19 mouse cellular contexts compared by ENCODE assay signal in genomic region chr4:89366581-89367141, GRCm38 (mm10). TPM values are rescaled to one million over a fixed set of nuclear protein-coding genes. Genes with fewer than 3 reads are reported as not detected.
DNase-seq lines count a peak whose midpoint lies in the region; ATAC-seq and TF ChIP-seq lines count a peak whose summit lies in the region.
"Had no signal": no experiment of that assay in that cellular context is flagged by ENCODE, and none has a peak within 500 bp of the region (broad histone marks: within the 10 kb centered on the region; RNA-seq: fewer than 3 reads in every experiment).

No protein-coding gene starts in this region.

- H3K27ac ChIP-seq in heart, embryonic 11.5 days (ENCODE audit: low read depth, low read length), result no peak overlapping the region
- no peak overlapping the region for H3K27ac ChIP-seq in heart, adult 2 months
- H3K27ac ChIP-seq in liver, embryonic 13.5 days, result no peak overlapping the region
- H3K27ac ChIP-seq in forebrain, embryonic 15.5 days (replicated peaks), result no peak overlapping the region
- H3K27ac ChIP-seq: embryonic facial prominence, embryonic 15.5 days; forebrain, embryonic 10.5 days; limb, embryonic 15.5 days; midbrain, embryonic 13.5 days had no signal

- H3K9me3 ChIP-seq in heart, embryonic 11.5 days (replicated peaks; ENCODE audit: control insufficient read depth, low read length), result no peaks in the 10 kb centered on the region
- H3K9me3 ChIP-seq in G1E (replicated peaks), result peaks cover 30% of the 10 kb centered on the region
- H3K9me3 ChIP-seq in liver, embryonic 13.5 days (replicated peaks), result no peaks in the 10 kb centered on the region
- H3K9me3 ChIP-seq in forebrain, embryonic 15.5 days, result no peaks in the 10 kb centered on the region
- H3K9me3 ChIP-seq: embryonic facial prominence, embryonic 15.5 days; forebrain, embryonic 10.5 days; limb, embryonic 15.5 days; midbrain, embryonic 13.5 days had no signal

- no peak overlapping the region for H3K9ac ChIP-seq in heart, embryonic 11.5 days (ENCODE audit: low read depth, low read length)
- H3K9ac ChIP-seq in heart, adult 2 months (ENCODE audit: low read depth, low read length), result no peak overlapping the region
- no peak overlapping the region for H3K9ac ChIP-seq in liver, embryonic 13.5 days
- no peak overlapping the region for H3K9ac ChIP-seq in forebrain, embryonic 15.5 days (replicated peaks)
- H3K9ac ChIP-seq: embryonic facial prominence, embryonic 15.5 days; limb, embryonic 15.5 days; midbrain, embryonic 13.5 days had no signal

- no peak for TF ChIP-seq POLR2A in heart, adult 2 months (IDR thresholded peaks at IDR 0.05; ENCODE audit: insufficient read depth, low read depth, low read length)

- TF ChIP-seq CTCF in heart, adult 2 months (IDR thresholded peaks at IDR 0.05), result no peak
- no peak for TF ChIP-seq CTCF in G1E (IDR thresholded peaks at IDR 0.05; ENCODE audit: low read depth, low read length)

- H3K4me2 ChIP-seq in heart, embryonic 11.5 days, result peak overlapping the region; percentile 34; the same call in 1 of the 2 replicates
- no peak overlapping the region for H3K4me2 ChIP-seq in liver, embryonic 13.5 days
- no peak overlapping the region for H3K4me2 ChIP-seq in forebrain, embryonic 15.5 days (replicated peaks)
- H3K4me2 ChIP-seq: embryonic facial prominence, embryonic 15.5 days; limb, embryonic 15.5 days; midbrain, embryonic 13.5 days had no signal

- 19% methylated on average over 10 of the region's 10 CpGs for WGBS in heart, embryonic 11.5 days (ENCODE audit: insufficient replicate concordance)
- WGBS in heart, adult 2 months, result 27% methylated on average over 10 of the region's 10 CpGs
- WGBS in liver, embryonic 13.5 days (ENCODE audit: insufficient replicate concordance), result 30% methylated on average over 10 of the region's 10 CpGs
- 52% methylated on average over 10 of the region's 10 CpGs for WGBS in forebrain, embryonic 15.5 days

- peaks cover 7% of the 10 kb centered on the region; the same call in 1 of the 2 replicates for H3K4me1 ChIP-seq in heart, embryonic 11.5 days (ENCODE audit: control insufficient read depth, insufficient read depth, low read length)
- H3K4me1 ChIP-seq in heart, adult 2 months (ENCODE audit: control insufficient read depth, insufficient read depth, low read length), result no peaks in the 10 kb centered on the region; the same call in 1 of the 2 replicates
- H3K4me1 ChIP-seq in G1E (ENCODE audit: insufficient read depth, low read depth, low read length), result no peaks in the 10 kb centered on the region
- peaks cover 3% of the 10 kb centered on the region; the same call in 1 of the 2 replicates for H3K4me1 ChIP-seq in liver, embryonic 13.5 days (replicated peaks)
- H3K4me1 ChIP-seq in forebrain, embryonic 15.5 days, result no peaks in the 10 kb centered on the region
- H3K4me1 ChIP-seq: embryonic facial prominence, embryonic 15.5 days; forebrain, embryonic 10.5 days; limb, embryonic 15.5 days; midbrain, embryonic 13.5 days had no signal

- H3K79me2 ChIP-seq in heart, adult 2 months (replicated peaks; ENCODE audit: control insufficient read depth, insufficient read depth, low read length), result no peaks in the 10 kb centered on the region

- no peaks in the 10 kb centered on the region for H3K27me3 ChIP-seq in heart, embryonic 11.5 days (ENCODE audit: control insufficient read depth, insufficient read depth, low read length)
- no peaks in the 10 kb centered on the region for H3K27me3 ChIP-seq in heart, adult 2 months (ENCODE audit: control insufficient read depth, insufficient read depth, low read length)
- no peaks in the 10 kb centered on the region for H3K27me3 ChIP-seq in G1E (ENCODE audit: insufficient read depth, low read length)
- peaks cover 11% of the 10 kb centered on the region; the same call in 1 of the 2 replicates for H3K27me3 ChIP-seq in liver, embryonic 13.5 days
- H3K27me3 ChIP-seq in forebrain, embryonic 15.5 days, result no peaks in the 10 kb centered on the region
- H3K27me3 ChIP-seq: embryonic facial prominence, embryonic 15.5 days; limb, embryonic 15.5 days; midbrain, embryonic 13.5 days had no signal

- intact Hi-C loops in heart, adult 2 months (cut with DNase I), result no loop called here
- intact Hi-C loops in left cerebral cortex, postnatal 4 days (cut with DNase I), result no loop called here
- intact Hi-C loops in left cerebral cortex, postnatal 36 days (cut with DNase I), result no loop called here

- H3K4me3 ChIP-seq in heart, embryonic 11.5 days (ENCODE audit: low read depth, low read length), result no peak overlapping the region
- H3K4me3 ChIP-seq in heart, adult 2 months, result no peak overlapping the region
- no peak overlapping the region for H3K4me3 ChIP-seq in G1E (ENCODE audit: low read depth, low read length)
- no peak overlapping the region for H3K4me3 ChIP-seq in liver, embryonic 13.5 days (replicated peaks)
- no peak overlapping the region for H3K4me3 ChIP-seq in forebrain, embryonic 15.5 days
- H3K4me3 ChIP-seq: embryonic facial prominence, embryonic 15.5 days; forebrain, embryonic 10.5 days; limb, embryonic 15.5 days; midbrain, embryonic 13.5 days had no signal

- H3K36me3 ChIP-seq in heart, embryonic 11.5 days (ENCODE audit: control insufficient read depth, insufficient read depth, low read length), result no peaks in the 10 kb centered on the region
- no peaks in the 10 kb centered on the region for H3K36me3 ChIP-seq in heart, adult 2 months (ENCODE audit: control insufficient read depth, insufficient read depth, low read length)
- no peaks in the 10 kb centered on the region for H3K36me3 ChIP-seq in G1E (replicated peaks)
- H3K36me3 ChIP-seq in liver, embryonic 13.5 days, result no peaks in the 10 kb centered on the region
- no peaks in the 10 kb centered on the region for H3K36me3 ChIP-seq in forebrain, embryonic 15.5 days
- H3K36me3 ChIP-seq: embryonic facial prominence, embryonic 15.5 days; forebrain, embryonic 10.5 days; limb, embryonic 15.5 days; midbrain, embryonic 13.5 days had no signal

- TF ChIP-seq EP300 in heart, adult 2 months (IDR thresholded peaks at IDR 0.05; ENCODE audit: insufficient read depth, low read depth, low read length), result no peak

- no peak for DNase-seq in heart, adult 2 months
- peak; percentile 28 for DNase-seq in left cerebral cortex, postnatal 4 days
- no peak for DNase-seq in left cerebral cortex, postnatal 36 days (ENCODE audit: low spot score in 2 of 2)
- DNase-seq in G1E (ENCODE audit: low spot score), result no peak
- DNase-seq in liver, embryonic 13.5 days, result no peak
- no peak for DNase-seq in urinary bladder, postnatal 4 days (ENCODE audit: low spot score in 2 of 2)
- DNase-seq: cerebellum, adult 9-10 months; kidney, adult 9 months; kidney, postnatal 4 days; lung, postnatal 10 days; thymus, postnatal 4 days had no signal

- no peak for ATAC-seq in heart, embryonic 11.5 days (replicated peaks; ENCODE audit: insufficient number of reproducible peaks, low FRiP score, low TSS enrichment)
- ATAC-seq in G1E (ENCODE audit: extremely low read depth, insufficient number of reproducible peaks, low FRiP score, poor library complexity, severe bottlenecking), result peak; percentile 61
- ATAC-seq in liver, embryonic 13.5 days (ENCODE audit: low read depth), result 0 out of 2 replicates have a peak, but pooled peaks have one; percentile 47
- ATAC-seq in forebrain, embryonic 15.5 days (replicated peaks), result no peak
- ATAC-seq: hindbrain, embryonic 16.5 days; midbrain, embryonic 13.5 days had no signal

RNA-seq across cellular contexts. Expression of gene Cdkn2b, which starts 55.8 kb away (rescaled TPM):
- polyA plus RNA-seq in heart, embryonic 11.5 days (2014; fragmentation: Nextera tagmentation; extraction: Ambion mirVana), result 2.4 and 2.7 TPM in 2 replicates
- under 1 TPM; 0.39 to 0.59 TPM for total RNA-seq in heart, adult 2 months (2021)
- polyA plus RNA-seq in heart, adult 2 months (2012; rRNA removed), result 0.53 and 0.94 TPM in 2 replicates
- total RNA-seq in left cerebral cortex, postnatal 4 days (2021), result 1 to 10 TPM; 1.3 TPM
- 1 to 10 TPM; 1.2 to 1.7 TPM for total RNA-seq in left cerebral cortex, postnatal 36 days (2021)
- 0.53 TPM in 1 of 2 replicates, not detected in the other for total RNA-seq in G1E (2014; fragmentation: Nextera tagmentation)
- 0.23 and 0.33 TPM in 2 replicates for total RNA-seq in G1E (2017)
- not detected in 2 replicates for polyA plus RNA-seq in G1E (2012)
- 0.18 and 0.28 TPM in 2 replicates for polyA plus RNA-seq in liver, embryonic 13.5 days (2015; fragmentation: Nextera tagmentation; extraction: Ambion mirVana)
- 0.76 and 0.83 TPM in 2 replicates for polyA plus RNA-seq in forebrain, embryonic 15.5 days (2015; fragmentation: Nextera tagmentation; extraction: Ambion mirVana)
- total RNA-seq: neutrophil, adult 5-6 weeks had no signal

Comparison
In these comparisons a context has a peak if more than half of its experiments do, and no peak if none do; other contexts are left out.
1. ATAC-seq: peak in G1E (single experiment) and liver, embryonic 13.5 days (single experiment); none in heart, embryonic 11.5 days (single experiment) and forebrain, embryonic 15.5 days (single experiment).